In the genomic region with DNA sequence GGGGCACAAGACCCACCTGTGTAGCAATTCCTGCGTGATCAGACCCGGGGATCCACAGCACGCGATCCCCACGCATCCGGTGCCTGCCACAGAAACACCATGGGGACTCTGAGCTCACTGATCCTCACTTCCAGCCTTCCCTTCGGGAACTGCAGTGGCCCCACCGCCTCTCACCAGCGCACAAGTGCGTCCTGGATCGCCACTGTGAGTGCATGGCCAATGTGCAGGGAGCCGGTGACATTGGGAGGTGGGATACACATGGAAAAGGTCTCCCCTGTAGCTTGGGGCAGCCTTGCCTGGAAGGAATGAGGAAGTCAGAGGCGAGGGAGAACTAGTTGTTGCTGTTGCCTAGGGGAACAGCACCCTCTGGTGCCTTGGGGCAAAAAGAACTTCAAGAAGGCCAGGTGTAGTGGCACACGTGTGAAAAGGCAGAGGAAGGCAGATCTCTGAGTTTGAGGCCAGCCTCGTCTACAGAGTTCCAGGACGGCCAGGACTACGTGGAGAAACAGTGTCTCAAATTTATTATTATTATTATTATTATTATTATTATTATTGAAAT, we compare ENCODE assay signal across 1 mouse cellular context.
TF ChIP-seq lines count a peak whose summit lies in the region.

No protein-coding gene starts in this region.

TF ChIP-seq in MEL, 35 proteins besides CTCF, POLR2A, EP300 and RAD21:
- TF ChIP-seq TBP (IDR thresholded peaks at IDR 0.05; ENCODE audit: low read depth, low read length) (no peak), ELF1 (IDR thresholded peaks at IDR 0.05; ENCODE audit: low read depth, low read length) (0 out of 2 replicates have a peak, but pooled peaks have one; percentile 14), GABPA (IDR thresholded peaks at IDR 0.05; ENCODE audit: low read depth, low read length) (no peak), SMC3 (IDR thresholded peaks at IDR 0.05; ENCODE audit: low read depth, low read length) (peak; percentile 44)
